Mouse (Mus musculus) layer of hippocampus, adult 9-11 months (tissue): ENCODE data around the gene Gpx3.
A peak's percentile ranks its signal among the peaks of the same experiment; 100 is the strongest.

ENCODE experiments used
- DNase-seq: peaks from one replicate; pipeline ENCODE4 v3.0.0; 2022

Gene Gpx3

GRCm38 (mm10) chr11:54912503-54913316, 10.5 kb downstream of the Gpx3 start:
- no peak for DNase-seq

GRCm38 (mm10) chr11:54913841-54914240, 11.6 kb downstream of the Gpx3 start:
- no peak for DNase-seq

GRCm38 (mm10) chr11:54917461-54917860, 15.2 kb downstream of the Gpx3 start:
- DNase-seq: no peak

GRCm38 (mm10) chr11:54918273-54918672, 16.0 kb downstream of the Gpx3 start:
- DNase-seq: no peak

GRCm38 (mm10) chr11:54920127-54920972, 18.1 kb downstream of the Gpx3 start:
- no peak for DNase-seq

- no peak for DNase-seq
Measured at GRCm38 (mm10) chr11:54920973-54921580, 18.8 kb downstream of the Gpx3 start.

- no peak for DNase-seq
Measured at GRCm38 (mm10) chr11:54921798-54922197, 19.5 kb downstream of the Gpx3 start.

- no peak for DNase-seq
Measured at GRCm38 (mm10) chr11:54922488-54922887, 20.2 kb downstream of the Gpx3 start.

GRCm38 (mm10) chr11:54924145-54924544, 21.9 kb downstream of the Gpx3 start:
- no peak for DNase-seq

- peak; percentile 34 for DNase-seq
Measured at GRCm38 (mm10) chr11:54927346-54928140, 25.3 kb downstream of the Gpx3 start.

GRCm38 (mm10) chr11:54928219-54928618, 26.0 kb downstream of the Gpx3 start:
- no peak for DNase-seq

GRCm38 (mm10) chr11:54928886-54929285, 26.6 kb downstream of the Gpx3 start:
- DNase-seq: no peak

GRCm38 (mm10) chr11:54929290-54929689, 27.0 kb downstream of the Gpx3 start:
- DNase-seq: no peak

- no peak for DNase-seq
Measured at GRCm38 (mm10) chr11:54929744-54930143, 27.5 kb downstream of the Gpx3 start.

- DNase-seq: peak; percentile 34
Measured at GRCm38 (mm10) chr11:54930318-54930979, 28.2 kb downstream of the Gpx3 start.

GRCm38 (mm10) chr11:54931405-54932093, 29.3 kb downstream of the Gpx3 start:
- no peak for DNase-seq

- DNase-seq: no peak
Measured at GRCm38 (mm10) chr11:54932540-54932939, 30.3 kb downstream of the Gpx3 start.

- DNase-seq: no peak
Measured at GRCm38 (mm10) chr11:54934198-54934597, 31.9 kb downstream of the Gpx3 start.

GRCm38 (mm10) chr11:54936035-54936770, 34.0 kb downstream of the Gpx3 start:
- no peak for DNase-seq

- DNase-seq: no peak
Measured at GRCm38 (mm10) chr11:54936771-54937140, 34.5 kb downstream of the Gpx3 start.

- no peak for DNase-seq
Measured at GRCm38 (mm10) chr11:54939501-54939900, 37.2 kb downstream of the Gpx3 start.
